Mouse (Mus musculus): ENCODE results near the gene Trim44. TPM values are rescaled to one million over a fixed set of nuclear protein-coding genes. Genes with fewer than 3 reads are reported as not detected.

The Trim44 gene
- total RNA-seq, 2 experiments from 2014 or later, result 182 to 183 TPM

GRCm38 (mm10) chr2:102266911-102267310 is 140.7 kb downstream of the Trim44 start:
- Histone ChIP-seq H3K4me3 (no peak overlapping the region), H3K27ac (no peak overlapping the region)
- intact Hi-C loops (cut with DNase I), result no loop called here
- no peak for DNase-seq (ENCODE audit: extremely low spot score in 1 of 2, low spot score in 2 of 2)
- TF ChIP-seq CTCF (IDR thresholded peaks at IDR 0.05), result no peak

DNA sequence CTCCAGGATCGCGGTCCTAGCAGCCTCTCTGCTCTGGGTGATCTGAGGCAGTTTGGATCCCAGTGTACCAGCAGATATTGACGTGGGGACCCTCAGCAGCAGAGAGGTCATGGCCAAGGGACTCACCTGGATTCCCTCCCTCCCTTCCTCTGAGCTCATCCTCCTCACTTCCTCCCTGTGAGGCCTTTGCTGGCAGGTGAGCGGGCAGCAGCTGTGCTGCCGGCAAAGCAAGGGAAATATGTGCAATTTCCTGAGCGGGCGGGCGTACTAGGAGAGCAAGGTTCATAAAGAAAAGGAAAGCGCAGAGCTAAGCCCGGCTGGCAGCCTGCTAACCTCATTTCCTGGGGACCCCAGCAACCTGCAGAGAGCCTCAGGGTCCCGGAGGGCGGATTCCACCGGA is 148.5 kb downstream of the Trim44 start:
- intact Hi-C loops (cut with DNase I), result loop anchor here (5.0 kb wide), 4 partner anchors 72 to 193 kb away; partner anchors contain the start of genes Fjx1 and Ldlrad3
- no peak for DNase-seq (ENCODE audit: extremely low spot score in 1 of 2, low spot score in 2 of 2)
- no peak overlapping the region for H3K4me3 ChIP-seq
- TF ChIP-seq CTCF (IDR thresholded peaks at IDR 0.05), result no peak
- no peak overlapping the region for H3K27ac ChIP-seq

GRCm38 (mm10) chr2:102258682-102259081 is 148.9 kb downstream of the Trim44 start:
- H3K27ac ChIP-seq, result no peak overlapping the region
- no peak overlapping the region for H3K4me3 ChIP-seq
- DNase-seq (ENCODE audit: extremely low spot score in 1 of 2, low spot score in 2 of 2), result no peak
- intact Hi-C loops (cut with DNase I), result loop anchor here (5.0 kb wide), 4 partner anchors 71 to 194 kb away; partner anchors contain the start of genes Fjx1 and Ldlrad3
- TF ChIP-seq CTCF (IDR thresholded peaks at IDR 0.05), result no peak

DNA sequence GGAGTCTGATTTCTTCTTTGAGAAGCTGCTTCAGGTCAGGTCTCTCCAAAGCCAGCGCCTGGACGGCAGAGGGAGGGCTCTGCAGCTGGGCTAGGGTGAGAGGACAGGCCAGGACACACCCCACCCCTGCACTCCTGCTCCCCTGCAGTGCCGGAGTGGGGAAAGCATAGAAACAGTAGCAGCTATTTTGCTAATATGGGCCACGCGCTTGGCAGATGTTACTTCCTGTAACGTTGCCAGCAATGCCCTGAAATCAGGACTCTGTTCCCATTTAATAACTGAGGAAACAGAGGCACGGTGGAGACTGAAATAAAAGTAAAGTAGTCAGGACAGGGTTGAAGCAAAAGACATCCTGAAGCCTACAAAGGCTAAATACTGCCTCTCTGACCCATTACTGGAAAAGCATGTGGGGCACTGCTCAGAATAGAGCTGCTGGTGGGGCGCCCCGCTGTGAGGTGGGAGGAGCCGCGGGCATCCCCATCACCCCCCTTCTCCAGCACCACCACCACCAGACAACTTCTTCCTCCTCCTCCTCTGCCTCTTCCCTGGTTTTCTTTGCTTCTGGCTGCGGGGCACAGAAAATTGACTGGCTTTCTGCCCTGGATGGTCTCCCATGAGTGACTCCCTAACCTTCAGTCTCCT is 149.5 kb downstream of the Trim44 start:
- Histone ChIP-seq H3K27ac (peak overlapping the region; percentile 71), H3K4me3 (no peak overlapping the region)
- TF ChIP-seq CTCF (IDR thresholded peaks at IDR 0.05), result no peak
- no peak for DNase-seq (ENCODE audit: extremely low spot score in 1 of 2, low spot score in 2 of 2)
- intact Hi-C loops (cut with DNase I), result loop anchor here (5.0 kb wide), 4 partner anchors 71 to 194 kb away; partner anchors contain the start of genes Fjx1 and Ldlrad3

GRCm38 (mm10) chr2:102256591-102257335 is 150.9 kb downstream of the Trim44 start:
- Histone ChIP-seq H3K4me3 (no peak overlapping the region), H3K27ac (peak overlapping the region; percentile 71; the same call in 1 of the 2 replicates)
- TF ChIP-seq CTCF (IDR thresholded peaks at IDR 0.05), result no peak
- intact Hi-C loops (cut with DNase I), result loop anchor here (1.0 to 5.0 kb wide), 5 partner anchors 60 to 196 kb away; partner anchors contain the start of genes Fjx1 and Ldlrad3
- DNase-seq (ENCODE audit: extremely low spot score in 1 of 2, low spot score in 2 of 2), result no peak

- H3K27ac ChIP-seq, result peak overlapping the region; percentile 6
- DNase-seq (ENCODE audit: extremely low spot score in 1 of 2, low spot score in 2 of 2), result no peak
- no peak for TF ChIP-seq CTCF (IDR thresholded peaks at IDR 0.05)
- intact Hi-C loops (cut with DNase I), result loop anchor here (1.0 to 5.0 kb wide), 5 partner anchors 60 to 196 kb away; partner anchors contain the start of genes Fjx1 and Ldlrad3
- H3K4me3 ChIP-seq, result no peak overlapping the region
Measured at GRCm38 (mm10) chr2:102256100-102256499, 151.5 kb downstream of the Trim44 start.

- TF ChIP-seq CTCF (IDR thresholded peaks at IDR 0.05), result no peak
- intact Hi-C loops (cut with DNase I), result loop anchor here (5.0 kb wide), 2 partner anchors 49 to 221 kb away; no protein-coding TSS in a partner anchor
- DNase-seq (ENCODE audit: extremely low spot score in 1 of 2, low spot score in 2 of 2), result no peak
Measured at GRCm38 (mm10) chr2:102253204-102253603, 154.4 kb downstream of the Trim44 start.

DNA sequence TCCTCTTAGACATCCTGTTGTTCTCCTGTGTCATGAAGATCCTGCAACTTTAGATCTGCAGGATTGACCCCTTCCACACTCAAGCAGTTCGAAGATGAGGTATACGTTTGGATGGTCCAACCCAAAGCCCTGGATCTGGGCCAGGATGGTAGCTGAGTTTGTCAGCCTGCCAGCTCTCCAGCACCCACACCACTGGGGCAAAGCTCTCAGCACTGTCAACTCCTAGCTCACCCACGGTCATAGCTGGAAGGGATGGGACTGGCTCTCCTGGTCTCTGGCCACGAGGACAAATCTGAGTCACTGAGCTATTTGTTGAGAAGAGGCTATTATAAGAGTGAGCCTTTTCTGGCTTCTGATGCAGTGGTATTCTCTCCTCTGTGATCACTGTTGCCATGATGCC is 155.0 kb downstream of the Trim44 start:
- TF ChIP-seq CTCF (IDR thresholded peaks at IDR 0.05), result no peak
- no peak for DNase-seq (ENCODE audit: extremely low spot score in 1 of 2, low spot score in 2 of 2)
- Histone ChIP-seq H3K4me3 (no peak overlapping the region), H3K27ac (peak overlapping the region; percentile 53)
- intact Hi-C loops (cut with DNase I), result loop anchor here (5.0 kb wide), 2 partner anchors 50 to 220 kb away; no protein-coding TSS in a partner anchor

More at GRCm38 (mm10) chr2:102253204-102253603, 154.4 kb downstream of the Trim44 start:
- no peak overlapping the region for H3K4me3 ChIP-seq
- peak overlapping the region; percentile 53 for H3K27ac ChIP-seq

Other genes with a start within 250 kb of the Trim44 start
- 10 to 100 TPM in 1 of 2 experiments, 1 to 10 TPM in 1; 9.1 to 10.3 TPM for gene Ldlrad3, start 221.4 kb downstream of the Trim44 start, total RNA-seq (2021)
- gene Fjx1, start 44.7 kb upstream of the Trim44 start, total RNA-seq (2021), result 10 to 100 TPM; 57.3 to 62.8 TPM
- gene Pamr1, start 142.2 kb upstream of the Trim44 start, total RNA-seq (2021), result 10 to 100 TPM; 40.5 to 51.1 TPM